Mouse (Mus musculus) neural tube, embryonic 14.5 days (tissue): ENCODE results near the gene Cebpa. TPM values are rescaled to one million over a fixed set of nuclear protein-coding genes. Genes with fewer than 3 reads are reported as not detected.

Source experiments
- ATAC-seq: fragments of 200-750 bp; cut with Nextera tagmentation; 2 replicates; pipeline ENCODE4 v1.8.0; 2017; ENCODE audit warnings: low read depth, mild to moderate bottlenecking, moderate TSS enrichment, moderate library complexity
- H3K27ac ChIP-seq: fragments of 300-500 bp; sonication (generic); 2 replicates; pipeline ENCODE4 v1.5.1; 2014; ENCODE audit warnings: low read depth, mild to moderate bottlenecking, control low read depth, low read length, moderate library complexity, mixed read lengths
- H3K27me3 ChIP-seq: fragments of 300-500 bp; sonication (generic); 2 replicates; pipeline ENCODE4 v1.6.1; 2014; ENCODE audit warnings: low read length; ENCODE audit not compliant: control insufficient read depth, insufficient read depth
- H3K36me3 ChIP-seq: fragments of 300-500 bp; sonication (generic); 2 replicates; pipeline ENCODE4 v1.6.1; 2014; ENCODE audit warnings: low read length, mixed read lengths; ENCODE audit not compliant: control insufficient read depth, insufficient read depth
- H3K4me1 ChIP-seq: fragments of 300-500 bp; sonication (generic); 2 replicates; pipeline ENCODE4 v1.6.1; 2014; ENCODE audit warnings: low read length; ENCODE audit not compliant: control insufficient read depth, insufficient read depth
- H3K4me2 ChIP-seq: fragments of 300-500 bp; sonication (generic); 2 replicates; pipeline ENCODE4 v1.6.1; 2014; ENCODE audit warnings: mild to moderate bottlenecking, low read depth, low read length, control low read depth
- H3K4me3 ChIP-seq: fragments of 300-500 bp; sonication (generic); 2 replicates; pipeline ENCODE4 v1.5.1; 2014; ENCODE audit warnings: low read depth, low read length, control low read depth, mixed read lengths
- H3K9ac ChIP-seq: fragments of 300-500 bp; sonication (generic); replicated peaks from 2 replicates; pipeline ENCODE4 v1.6.1; 2014; ENCODE audit warnings: low read depth, mild to moderate bottlenecking, control low read depth, low read length, mixed read lengths
- H3K9me3 ChIP-seq: fragments of 300-500 bp; sonication (generic); 2 replicates; pipeline ENCODE4 v1.6.1; 2016; ENCODE audit warnings: low read length; ENCODE audit not compliant: control insufficient read depth
- WGBS: fragments of 180-500 bp; shearing (Covaris S2); extraction: QIAGEN DNeasy Blood & Tissue Kit; methylation state at CpG from one replicate; pipeline ENCODE4 v1.1.7; 2014; 5-methylcytosine and 5-hydroxymethylcytosine counted together
- microRNA-seq: library from miRNA; unstranded; fragments of <30 nt; microRNA quantifications from one replicate; pipeline ENCODE4, GENCODE M21; 2016
- polyA plus RNA-seq: library from polyadenylated mRNA; unstranded; fragments of >200 nt; fragmentation: Nextera tagmentation; extraction: Ambion mirVana; gene quantifications from 2 replicates; pipeline ENCODE4 v1.2.1, GENCODE M21; 2014

Gene Cebpa
- polyA plus RNA-seq, 1 experiment from 2014 or later = 0.62 TPM

DNA sequence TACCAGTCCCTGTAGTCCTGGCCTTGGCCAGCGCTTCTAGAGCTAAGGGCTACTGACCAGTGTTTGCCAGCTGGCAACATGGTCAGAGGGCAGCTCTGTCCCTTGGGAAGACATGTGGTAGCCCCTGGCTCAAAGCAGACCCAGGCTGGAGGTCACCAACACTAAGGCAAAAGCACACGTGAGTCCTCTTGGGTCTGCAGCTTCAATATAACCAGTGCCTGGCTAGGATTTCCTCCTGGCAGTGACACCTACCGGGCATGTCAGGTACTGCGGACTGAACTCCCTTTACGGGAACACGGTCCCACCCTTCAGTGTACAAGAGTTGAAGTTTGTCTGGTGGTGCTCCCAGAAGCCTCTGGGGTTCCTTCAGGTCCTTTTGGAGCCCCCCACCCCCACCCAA lies 50.2 kb downstream of the Cebpa start:
- peak; percentile 20; the same call in 1 of the 2 replicates for ATAC-seq
- no peaks in the 10 kb centered on the region for H3K9me3 ChIP-seq
- no peak overlapping the region for H3K4me2 ChIP-seq
- H3K4me3 ChIP-seq = no peak overlapping the region
- H3K36me3 ChIP-seq = no peaks in the 10 kb centered on the region
- no peak overlapping the region for H3K27ac ChIP-seq
- H3K27me3 ChIP-seq = no peaks in the 10 kb centered on the region
- no peaks in the 10 kb centered on the region for H3K4me1 ChIP-seq
- 12% methylated on average over 6 of the region's 6 CpGs for WGBS
- no peak overlapping the region for H3K9ac ChIP-seq

Small RNA genes within 50 kb of the gene (microRNA-seq; reads per million reads assigned to microRNA genes)
- not detected for gene Gm25033

Other genes starting within 250 kb of the Cebpa start
- gene Pepd, start 206.9 kb upstream of the Cebpa start, polyA plus RNA-seq = 67.9 and 69.8 TPM in 2 replicates
- 27.2 and 32.4 TPM in 2 replicates for gene Cebpg, start 62.7 kb upstream of the Cebpa start, polyA plus RNA-seq
- gene Slc7a10, start 67.1 kb downstream of the Cebpa start, polyA plus RNA-seq = 14.0 and 20.2 TPM in 2 replicates
- gene Lrp3, start 96.2 kb downstream of the Cebpa start, polyA plus RNA-seq = 27.7 and 33.0 TPM in 2 replicates
- gene Gpatch1, start 199.1 kb downstream of the Cebpa start, polyA plus RNA-seq = 21.7 and 21.8 TPM in 2 replicates
- 5.8 TPM in 2 replicates for gene Rhpn2, start 214.9 kb downstream of the Cebpa start, polyA plus RNA-seq